Mouse (Mus musculus) brain, embryonic 14.5 days (tissue): Measurements from ENCODE around the gene Rrp9. TPM values are rescaled to one million over a fixed set of nuclear protein-coding genes. Genes with fewer than 3 reads are reported as not detected.
"Not testable (repeated sequence)": the region's sequence is repeated elsewhere in the genome, so short reads cannot be mapped to it uniquely, and the experiment has no call there.

ENCODE experiments used
- DNase-seq: peaks from one replicate; pipeline ENCODE4 v3.0.0-alpha.2; 2011; ENCODE audit warnings: low read depth
- CTCF ChIP-seq: fragments of 200-500 bp; IDR thresholded peaks from 2 replicates; pipeline ENCODE4 v1.5.1; 2012; ENCODE audit warnings: inconsistent platforms, mild to moderate bottlenecking, moderate library complexity, borderline replicate concordance; ENCODE audit not compliant: insufficient read depth, insufficient read length; ENCODE audit errors: extremely low read depth
- POLR2A ChIP-seq: fragments of 200-500 bp; IDR thresholded peaks from 2 replicates; pipeline ENCODE4 v1.6.1; 2012; ENCODE audit warnings: mild to moderate bottlenecking, inconsistent platforms, borderline replicate concordance; ENCODE audit not compliant: poor library complexity, insufficient read depth, insufficient read length, severe bottlenecking; ENCODE audit errors: extremely low read depth
- polyA plus RNA-seq: library from polyadenylated mRNA; depleted of rRNA; stranded (reverse); fragments of >200 nt; gene quantifications from 2 replicates; pipeline ENCODE4 v1.2.3, GENCODE M21; 2012

The Rrp9 gene
- polyA plus RNA-seq, 1 experiment: 44.6 TPM

GRCm38 (mm10) chr9:106482578-106483115 is 6.9 kb downstream of the Rrp9 start:
- TF ChIP-seq CTCF: no peak
- TF ChIP-seq POLR2A: no peak
- DNase-seq: no peak

- no peak for TF ChIP-seq POLR2A
- DNase-seq: no peak
Measured at GRCm38 (mm10) chr9:106483136-106483535, 7.4 kb downstream of the Rrp9 start.

GRCm38 (mm10) chr9:106483606-106484005 is 7.8 kb downstream of the Rrp9 start:
- TF ChIP-seq CTCF: no peak
- no peak for TF ChIP-seq POLR2A
- DNase-seq: no peak

GRCm38 (mm10) chr9:106485076-106485475 is 9.3 kb downstream of the Rrp9 start:
- TF ChIP-seq POLR2A (no peak), CTCF (no peak)
- DNase-seq: no peak

- DNase-seq: not testable (repeated sequence)
Measured at GRCm38 (mm10) chr9:106487602-106488001, 11.8 kb downstream of the Rrp9 start.

- no peak for DNase-seq
- TF ChIP-seq POLR2A (no peak), CTCF (no peak)
Measured at GRCm38 (mm10) chr9:106499667-106500066, 23.9 kb downstream of the Rrp9 start, which contains the start of gene Iqcf1. Iqcf1 (plus strand) TSS chr9:106499967.

- TF ChIP-seq CTCF: no peak
- no peak for TF ChIP-seq POLR2A
- no peak for DNase-seq
Measured at GRCm38 (mm10) chr9:106501846-106502245, 26.1 kb downstream of the Rrp9 start.

- TF ChIP-seq POLR2A (no peak), CTCF (no peak)
- DNase-seq: no peak
Measured at GRCm38 (mm10) chr9:106504246-106504645, 28.5 kb downstream of the Rrp9 start.

GRCm38 (mm10) chr9:106509356-106509755 is 33.6 kb downstream of the Rrp9 start:
- no peak for TF ChIP-seq POLR2A
- TF ChIP-seq CTCF: no peak
- DNase-seq: no peak

GRCm38 (mm10) chr9:106512729-106513450 is 37.1 kb downstream of the Rrp9 start:
- TF ChIP-seq CTCF (no peak), POLR2A (no peak)
- DNase-seq: peak; percentile 56

- TF ChIP-seq POLR2A: no peak
- no peak for TF ChIP-seq CTCF
- no peak for DNase-seq
Measured at GRCm38 (mm10) chr9:106513566-106513965, 37.8 kb downstream of the Rrp9 start.

- no peak for TF ChIP-seq POLR2A
- TF ChIP-seq CTCF: no peak
- no peak for DNase-seq
Measured at GRCm38 (mm10) chr9:106514273-106514672, 38.5 kb downstream of the Rrp9 start, which contains the start of gene Iqcf5. Iqcf5 (plus strand) TSS chr9:106514573.
